Mouse (Mus musculus): ENCODE measurements around the gene Ppp1r2.

GRCm38 (mm10) chr16:31210453-31210852, 64.6 kb downstream of the Ppp1r2 start:
- no peak for TF ChIP-seq POLR2AphosphoS2 (IDR thresholded peaks at IDR 0.05; ENCODE audit: low read depth, low read length)
- no peak for TF ChIP-seq CTCF (conservative IDR thresholded peaks at IDR 0.05 in 1 of 2, IDR thresholded peaks at IDR 0.05 in 1 of 2; ENCODE audit: low read depth in 2 of 2, low read length in 2 of 2)
- TF ChIP-seq PAX5 (IDR thresholded peaks at IDR 0.05; ENCODE audit: low read length) = no peak
- TF ChIP-seq RAD21 (IDR thresholded peaks at IDR 0.05; ENCODE audit: low read depth, low read length) = no peak
- no peak for TF ChIP-seq E2F4 (IDR thresholded peaks at IDR 0.05; ENCODE audit: insufficient replicate concordance, low read depth, low read length)
- TF ChIP-seq ETS1 (conservative IDR thresholded peaks at IDR 0.05; ENCODE audit: low read depth, low read length) = no peak
- no peak for TF ChIP-seq CHD1 (IDR thresholded peaks at IDR 0.05; ENCODE audit: low read depth, low read length)
- TF ChIP-seq ZC3H11A (IDR thresholded peaks at IDR 0.05; ENCODE audit: low read depth, low read length) = no peak
- no peak for TF ChIP-seq TBP (conservative IDR thresholded peaks at IDR 0.05; ENCODE audit: low read depth, low read length)
- TF ChIP-seq GABPA (IDR thresholded peaks at IDR 0.05; ENCODE audit: insufficient replicate concordance, low read depth, low read length) = no peak
- TF ChIP-seq MAFK (IDR thresholded peaks at IDR 0.05; ENCODE audit: insufficient replicate concordance, low read length) = no peak

All from CH12.LX (cell line).